Mouse (Mus musculus) liver, postnatal 0 days (tissue): ENCODE data around the gene Appl1. TPM values are rescaled to one million over a fixed set of nuclear protein-coding genes. Genes with fewer than 3 reads are reported as not detected.

Source experiments
- ATAC-seq: fragments of 200-750 bp; cut with Nextera tagmentation; 2 replicates; pipeline ENCODE4 v1.8.0; 2017; ENCODE audit warnings: mild to moderate bottlenecking, moderate library complexity
- DNase-seq: peaks from one replicate; pipeline ENCODE4 v3.0.0-alpha.2; 2016
- H3K27ac ChIP-seq: fragments of 300-500 bp; sonication (generic); 2 replicates; pipeline ENCODE4 v1.5.1; 2014; ENCODE audit warnings: antibody characterized with exemption, moderate library complexity, mild to moderate bottlenecking, low read depth
- H3K27me3 ChIP-seq: fragments of 300-500 bp; sonication (generic); 2 replicates; pipeline ENCODE4 v1.6.1; 2014; ENCODE audit warnings: low read length, control low read depth, mixed read lengths; ENCODE audit not compliant: insufficient read depth
- H3K36me3 ChIP-seq: fragments of 300-500 bp; sonication (generic); replicated peaks from 2 replicates; pipeline ENCODE4 v1.6.1; 2014; ENCODE audit warnings: mild to moderate bottlenecking, control low read depth, low read length, moderate library complexity, mixed read lengths; ENCODE audit not compliant: insufficient read depth
- H3K4me1 ChIP-seq: fragments of 300-500 bp; sonication (generic); 2 replicates; pipeline ENCODE4 v1.6.1; 2014; ENCODE audit warnings: antibody characterized with exemption, mild to moderate bottlenecking, control low read depth; ENCODE audit not compliant: insufficient read depth
- H3K4me2 ChIP-seq: fragments of 300-500 bp; sonication (generic); 2 replicates; pipeline ENCODE4 v1.6.1; 2014; ENCODE audit warnings: low read depth, mild to moderate bottlenecking, low read length, moderate library complexity, mixed read lengths
- H3K4me3 ChIP-seq: fragments of 300-500 bp; sonication (generic); 2 replicates; pipeline ENCODE4 v1.5.1; 2014; ENCODE audit warnings: low read depth, low read length
- H3K9ac ChIP-seq: fragments of 300-500 bp; sonication (generic); replicated peaks from 2 replicates; pipeline ENCODE4 v1.6.1; 2014; ENCODE audit warnings: mild to moderate bottlenecking, moderate library complexity
- H3K9me3 ChIP-seq: fragments of 300-500 bp; sonication (generic); 2 replicates; pipeline ENCODE4 v1.6.1; 2016; ENCODE audit warnings: mild to moderate bottlenecking, control low read depth, low read length, mixed read lengths
- CTCF ChIP-seq: sonication (generic); IDR thresholded peaks from 2 replicates; pipeline ENCODE4 v1.5.1; 2016; ENCODE audit warnings: antibody characterized with exemption, low read depth
- EP300 ChIP-seq: IDR thresholded peaks from 2 replicates; pipeline ENCODE4 v1.6.1; 2016; ENCODE audit warnings: antibody characterized with exemption, low read depth, mild to moderate bottlenecking
- WGBS: fragments of 180-500 bp; shearing (Covaris S2); extraction: QIAGEN DNeasy Blood & Tissue Kit; methylation state at CpG from one replicate; pipeline ENCODE4 v1.1.7; 2014; ENCODE audit not compliant: insufficient replicate concordance; 5-methylcytosine and 5-hydroxymethylcytosine counted together
- polyA plus RNA-seq: library from polyadenylated mRNA; unstranded; fragments of >200 nt; fragmentation: Nextera tagmentation; extraction: Ambion mirVana; gene quantifications from 2 replicates; pipeline ENCODE4 v1.2.1, GENCODE M21; 2015

The Appl1 gene
- polyA plus RNA-seq, 1 experiment from 2014 or later = 8.9 TPM

DNA sequence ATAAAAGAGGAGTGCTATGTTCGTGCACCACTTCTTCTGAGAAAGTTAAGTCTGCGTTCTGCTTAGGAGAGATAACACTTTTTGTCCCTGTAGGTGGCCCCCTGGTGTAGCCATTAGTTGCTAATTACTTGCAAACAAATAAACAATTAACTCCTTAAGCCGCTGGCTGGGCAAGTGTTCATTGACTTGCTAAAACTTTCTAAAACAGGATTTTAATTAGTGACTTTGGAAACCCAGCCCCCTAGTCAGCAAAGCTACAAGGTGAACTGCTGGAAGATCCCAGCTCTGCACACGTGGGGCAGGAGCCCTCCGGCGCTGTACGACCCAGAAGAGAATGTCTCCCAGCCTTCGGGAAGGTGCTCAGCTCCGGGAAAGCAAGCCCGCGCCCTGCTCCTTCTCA is 29.4 kb upstream of the Appl1 start:
- Histone ChIP-seq H3K9me3 (no peaks in the 10 kb centered on the region), H3K4me3 (peak overlapping the region; percentile 32), H3K27me3 (no peaks in the 10 kb centered on the region), H3K27ac (no peak overlapping the region), H3K4me1 (no peaks in the 10 kb centered on the region), H3K4me2 (peak overlapping the region; percentile 50), H3K9ac (peak overlapping the region; percentile 19), H3K36me3 (no peaks in the 10 kb centered on the region)
- DNase-seq (no peak), ATAC-seq (peak; percentile 64)
- 16% methylated on average over 11 of the region's 11 CpGs for WGBS
- TF ChIP-seq EP300 (no peak), CTCF (no peak)

DNA sequence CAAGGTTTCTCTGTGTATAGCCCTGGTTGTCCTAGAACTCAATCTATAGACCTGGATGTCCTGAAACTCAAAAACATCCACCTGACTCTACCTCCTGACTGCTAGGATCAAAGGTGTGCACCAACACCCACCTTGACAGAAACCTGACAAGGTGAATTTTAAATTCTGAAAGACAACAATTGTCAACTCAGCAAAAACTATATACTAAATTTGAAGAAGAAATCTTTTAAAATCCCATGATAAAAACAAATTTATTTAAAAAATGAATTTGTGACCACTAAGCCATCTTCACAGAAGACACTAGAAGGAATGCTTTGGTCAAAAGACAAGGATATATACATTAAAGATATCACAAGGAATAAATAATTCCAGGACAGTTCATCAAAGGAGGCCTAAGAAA is 25.2 kb upstream of the Appl1 start:
- no peaks in the 10 kb centered on the region for H3K9me3 ChIP-seq
- no peak overlapping the region for H3K9ac ChIP-seq
- TF ChIP-seq EP300 = no peak
- TF ChIP-seq CTCF = no peak
- no peak overlapping the region for H3K4me2 ChIP-seq
- no peaks in the 10 kb centered on the region for H3K36me3 ChIP-seq
- H3K27ac ChIP-seq = no peak overlapping the region
- ATAC-seq (no peak), DNase-seq (no peak)
- 0 out of 2 replicates have a peak, but pooled peaks cover 4% of the 10 kb centered on the region for H3K4me1 ChIP-seq
- H3K27me3 ChIP-seq = no peaks in the 10 kb centered on the region
- H3K4me3 ChIP-seq = no peak overlapping the region

DNA sequence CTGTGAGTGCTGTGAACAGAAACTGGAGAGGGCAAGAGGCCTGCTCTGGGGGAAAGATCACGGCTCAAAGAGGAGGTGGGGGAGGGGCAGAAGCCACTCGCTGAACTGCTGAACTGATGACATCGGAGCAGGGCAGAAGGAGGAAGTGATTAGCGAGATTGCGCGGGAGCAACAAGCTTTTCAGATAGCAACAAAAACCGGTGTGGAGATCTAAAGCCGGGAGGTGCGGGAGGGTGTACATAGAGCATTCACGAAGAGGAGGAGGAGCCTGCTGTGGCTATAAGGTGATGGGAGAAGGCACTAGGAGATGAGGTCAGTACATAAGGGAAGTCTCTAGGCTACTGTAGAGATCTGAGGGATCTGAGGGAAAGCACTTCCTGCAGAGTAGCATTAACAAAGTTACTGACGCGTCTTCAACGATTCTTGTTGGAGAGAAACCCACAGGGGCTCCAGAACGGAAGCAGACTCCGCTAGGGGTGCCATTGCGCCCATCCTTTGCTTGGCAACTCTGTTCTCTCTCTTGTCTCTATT is 23.2 kb upstream of the Appl1 start, which contains the start of gene Hesx1:
Hesx1 (plus strand) TSS at position 206 of the 531 bp plus-strand sequence.
- WGBS = 2% methylated on average over 16 of the region's 16 CpGs
- H3K27me3 ChIP-seq = no peaks in the 10 kb centered on the region
- H3K27ac ChIP-seq = peak within 1 kb of the TSS; percentile 41
- 0 out of 2 replicates have a peak, but pooled peaks cover 4% of the 10 kb centered on the region for H3K4me1 ChIP-seq
- peak within 1 kb of the TSS; percentile 38 for H3K4me3 ChIP-seq
- H3K9ac ChIP-seq = no peak within 1 kb of the TSS
- DNase-seq (peak; percentile 79), ATAC-seq (peak; percentile 85)
- peak within 1 kb of the TSS; percentile 71 for H3K4me2 ChIP-seq
- H3K9me3 ChIP-seq = no peaks in the 10 kb centered on the region
- TF ChIP-seq CTCF = peak; percentile 36
- TF ChIP-seq EP300 = no peak
- no peaks in the 10 kb centered on the region for H3K36me3 ChIP-seq

GRCm38 (mm10) chr14:26993427-26993826 is 22.4 kb upstream of the Appl1 start:
- H3K4me3 ChIP-seq = no peak overlapping the region
- ATAC-seq = no peak
- H3K4me2 ChIP-seq = no peak overlapping the region
- WGBS = 52% methylated on average over 3 of the region's 3 CpGs
- 0 out of 2 replicates have a peak, but pooled peaks cover 4% of the 10 kb centered on the region for H3K4me1 ChIP-seq
- TF ChIP-seq EP300 (no peak), CTCF (no peak)
- H3K36me3 ChIP-seq = no peaks in the 10 kb centered on the region
- DNase-seq = no peak
- no peak overlapping the region for H3K9ac ChIP-seq
- H3K27me3 ChIP-seq = no peaks in the 10 kb centered on the region
- H3K27ac ChIP-seq = no peak overlapping the region; the same call in 1 of the 2 replicates
- no peaks in the 10 kb centered on the region for H3K9me3 ChIP-seq

- no peaks in the 10 kb centered on the region for H3K9me3 ChIP-seq
- no peak overlapping the region for H3K4me2 ChIP-seq
- TF ChIP-seq EP300 = no peak
- no peaks in the 10 kb centered on the region for H3K27me3 ChIP-seq
- no peak overlapping the region for H3K4me3 ChIP-seq
- no peak overlapping the region for H3K9ac ChIP-seq
- no peak for ATAC-seq
- H3K36me3 ChIP-seq = no peaks in the 10 kb centered on the region
- H3K4me1 ChIP-seq = 0 out of 2 replicates have a peak, but pooled peaks cover 4% of the 10 kb centered on the region
- no peak for DNase-seq
- 80% methylated on average over 18 of the region's 18 CpGs for WGBS
- no peak overlapping the region for H3K27ac ChIP-seq
These were observed 20.6 kb upstream of the Appl1 start for GRCm38 (mm10) chr14:26991622-26992021.

DNA sequence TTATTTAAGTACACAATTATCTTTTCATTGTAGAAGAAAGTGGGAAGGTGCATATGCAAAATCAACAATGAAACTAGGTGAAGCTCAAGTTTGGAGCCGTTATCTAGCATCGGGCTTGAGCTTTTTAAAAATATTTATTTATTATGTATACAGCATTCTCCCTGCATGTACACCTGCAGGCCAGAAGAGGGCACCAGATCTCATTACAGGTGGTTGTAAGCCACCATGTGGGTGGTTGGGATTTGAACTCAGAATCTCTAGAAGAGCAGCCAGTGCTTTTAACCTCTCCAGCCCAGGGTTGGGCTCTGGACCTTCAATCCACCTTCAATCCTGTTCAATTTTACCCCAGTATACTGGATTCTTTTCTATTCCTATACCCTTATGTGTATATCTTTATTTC is 17.7 kb upstream of the Appl1 start:
- H3K4me2 ChIP-seq = no peak overlapping the region
- H3K9ac ChIP-seq = no peak overlapping the region
- TF ChIP-seq CTCF (peak; percentile 71), EP300 (no peak)
- no peak overlapping the region for H3K4me3 ChIP-seq
- DNase-seq (no peak), ATAC-seq (no peak)
- 64% methylated on average over 2 of the region's 2 CpGs for WGBS
- no peak overlapping the region for H3K27ac ChIP-seq
- 0 out of 2 replicates have a peak, but pooled peaks cover 4% of the 10 kb centered on the region for H3K4me1 ChIP-seq
- H3K9me3 ChIP-seq = no peaks in the 10 kb centered on the region
- no peaks in the 10 kb centered on the region for H3K36me3 ChIP-seq
- no peaks in the 10 kb centered on the region for H3K27me3 ChIP-seq
